Mouse (Mus musculus): Measurements from ENCODE around the gene Exo5. TPM values are rescaled to one million over a fixed set of nuclear protein-coding genes. Genes with fewer than 3 reads are reported as not detected.

Exo5 gene
- polyA plus RNA-seq, 1 experiment = 11.7 TPM

DNA sequence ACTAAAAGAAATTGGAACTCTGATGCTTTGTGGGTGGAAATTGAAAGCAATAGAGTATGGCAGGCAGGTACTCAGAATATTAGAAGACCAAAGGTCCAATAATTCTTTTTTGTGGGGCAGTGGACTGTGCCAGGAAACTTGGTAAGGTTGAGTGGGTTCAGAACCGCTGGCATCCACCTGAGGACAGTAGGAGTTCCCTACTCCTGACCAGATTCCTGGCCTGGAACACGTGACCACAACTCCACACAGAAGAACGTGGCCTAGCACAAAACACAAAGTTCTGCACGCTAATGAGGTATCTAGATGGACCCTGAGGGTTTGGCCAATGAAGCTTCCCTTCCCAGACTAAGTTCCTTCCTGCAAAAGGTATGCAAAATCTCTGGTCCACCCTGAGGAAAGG is 12.0 kb downstream of the Exo5 start:
- Histone ChIP-seq H3K36me3 (ENCODE audit: control insufficient read depth, insufficient read depth, low read length) (no peaks in the 10 kb centered on the region), H3K4me3 (ENCODE audit: control insufficient read depth, insufficient read depth, low read length) (no peak overlapping the region), H3K27ac (ENCODE audit: control insufficient read depth, insufficient read depth, low read length) (no peak overlapping the region), H3K27me3 (ENCODE audit: control insufficient read depth, insufficient read depth, low read length) (no peaks in the 10 kb centered on the region), H3K4me1 (replicated peaks; ENCODE audit: control insufficient read depth, insufficient read depth, low read length) (no peaks in the 10 kb centered on the region)
- DNase-seq = no peak
- WGBS = 79% methylated on average over 4 of the region's 4 CpGs
- TF ChIP-seq POLR2A (IDR thresholded peaks at IDR 0.05; ENCODE audit: control insufficient read depth, extremely low read depth, insufficient read depth, low read length, poor library complexity) (no peak), CTCF (IDR thresholded peaks at IDR 0.05; ENCODE audit: borderline replicate concordance, control insufficient read depth, extremely low read depth, insufficient read depth, low read length, poor library complexity) (no peak)

GRCm38 (mm10) chr4:120911086-120911485 is 13.7 kb downstream of the Exo5 start:
- WGBS = 93% methylated on average over 6 of the region's 6 CpGs
- no peak overlapping the region for H3K4me3 ChIP-seq (ENCODE audit: control insufficient read depth, insufficient read depth, low read length)
- no peaks in the 10 kb centered on the region for H3K27me3 ChIP-seq (ENCODE audit: control insufficient read depth, insufficient read depth, low read length)
- H3K27ac ChIP-seq (ENCODE audit: control insufficient read depth, insufficient read depth, low read length) = no peak overlapping the region
- no peak for TF ChIP-seq POLR2A (IDR thresholded peaks at IDR 0.05; ENCODE audit: control insufficient read depth, extremely low read depth, insufficient read depth, low read length, poor library complexity)
- TF ChIP-seq CTCF (IDR thresholded peaks at IDR 0.05; ENCODE audit: borderline replicate concordance, control insufficient read depth, extremely low read depth, insufficient read depth, low read length, poor library complexity) = no peak
- no peaks in the 10 kb centered on the region for H3K36me3 ChIP-seq (ENCODE audit: control insufficient read depth, insufficient read depth, low read length)
- no peak for DNase-seq
- no peaks in the 10 kb centered on the region for H3K4me1 ChIP-seq (replicated peaks; ENCODE audit: control insufficient read depth, insufficient read depth, low read length)

- no peak for TF ChIP-seq CTCF (IDR thresholded peaks at IDR 0.05; ENCODE audit: borderline replicate concordance, control insufficient read depth, extremely low read depth, insufficient read depth, low read length, poor library complexity)
- Histone ChIP-seq H3K36me3 (ENCODE audit: control insufficient read depth, insufficient read depth, low read length) (no peaks in the 10 kb centered on the region), H3K27ac (ENCODE audit: control insufficient read depth, insufficient read depth, low read length) (no peak overlapping the region), H3K4me1 (replicated peaks; ENCODE audit: control insufficient read depth, insufficient read depth, low read length) (no peaks in the 10 kb centered on the region), H3K4me3 (ENCODE audit: control insufficient read depth, insufficient read depth, low read length) (no peak overlapping the region), H3K27me3 (ENCODE audit: control insufficient read depth, insufficient read depth, low read length) (no peaks in the 10 kb centered on the region)
- 32% methylated on average over 15 of the region's 15 CpGs for WGBS
- peak; percentile 52 for DNase-seq
These were observed 15.2 kb downstream of the Exo5 start for GRCm38 (mm10) chr4:120909558-120910150.

DNA sequence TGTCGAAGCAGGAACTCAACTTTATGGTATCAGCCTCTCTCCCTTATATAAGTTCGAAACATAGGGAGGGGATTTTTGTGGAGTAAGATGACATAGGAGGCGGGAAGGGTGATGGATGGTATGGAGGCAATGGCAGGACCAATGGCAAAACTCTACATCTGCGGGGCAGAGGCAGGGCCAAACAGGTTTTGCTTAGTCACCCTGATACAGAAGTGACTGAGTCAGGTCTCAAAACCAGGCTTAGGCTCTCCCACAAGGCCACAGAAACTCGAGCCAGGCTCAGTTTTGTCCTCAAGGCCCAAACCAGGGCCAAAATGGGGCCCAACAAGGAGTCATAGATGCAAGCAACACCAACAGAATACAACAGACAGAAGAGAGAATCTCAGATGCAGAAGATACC is 19.2 kb downstream of the Exo5 start:
- Histone ChIP-seq H3K36me3 (ENCODE audit: control insufficient read depth, insufficient read depth, low read length) (no peaks in the 10 kb centered on the region), H3K4me3 (ENCODE audit: control insufficient read depth, insufficient read depth, low read length) (no peak overlapping the region), H3K27ac (ENCODE audit: control insufficient read depth, insufficient read depth, low read length) (no peak overlapping the region), H3K4me1 (replicated peaks; ENCODE audit: control insufficient read depth, insufficient read depth, low read length) (no peaks in the 10 kb centered on the region), H3K27me3 (ENCODE audit: control insufficient read depth, insufficient read depth, low read length) (no peaks in the 10 kb centered on the region)
- DNase-seq = no peak
- WGBS = 68% methylated on average over 5 of the region's 5 CpGs
- no peak for TF ChIP-seq CTCF (IDR thresholded peaks at IDR 0.05; ENCODE audit: borderline replicate concordance, control insufficient read depth, extremely low read depth, insufficient read depth, low read length, poor library complexity)
- no peak for TF ChIP-seq POLR2A (IDR thresholded peaks at IDR 0.05; ENCODE audit: control insufficient read depth, extremely low read depth, insufficient read depth, low read length, poor library complexity)

DNA sequence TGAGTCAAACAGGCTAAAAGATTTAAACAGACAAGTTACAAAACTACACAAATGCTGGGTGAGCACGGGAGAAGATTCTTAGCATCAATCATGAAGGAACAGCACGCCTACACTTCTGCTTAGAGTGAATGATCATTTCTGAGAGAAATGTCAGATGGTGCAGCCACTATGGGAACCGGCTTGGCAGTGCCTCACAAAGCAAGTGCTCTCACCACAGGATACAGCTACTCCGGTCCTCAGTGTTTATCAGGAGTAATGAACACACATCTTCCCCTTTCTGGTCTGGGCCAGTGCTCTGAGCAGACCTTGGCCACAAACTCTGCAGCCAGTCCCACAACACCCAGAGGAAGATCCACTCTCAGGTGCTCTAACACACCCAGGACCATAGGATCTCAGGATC is 20.3 kb downstream of the Exo5 start:
- Histone ChIP-seq H3K4me1 (replicated peaks; ENCODE audit: control insufficient read depth, insufficient read depth, low read length) (no peaks in the 10 kb centered on the region), H3K27me3 (ENCODE audit: control insufficient read depth, insufficient read depth, low read length) (no peaks in the 10 kb centered on the region), H3K4me3 (ENCODE audit: control insufficient read depth, insufficient read depth, low read length) (no peak overlapping the region), H3K36me3 (ENCODE audit: control insufficient read depth, insufficient read depth, low read length) (no peaks in the 10 kb centered on the region), H3K27ac (ENCODE audit: control insufficient read depth, insufficient read depth, low read length) (no peak overlapping the region)
- no peak for TF ChIP-seq POLR2A (IDR thresholded peaks at IDR 0.05; ENCODE audit: control insufficient read depth, extremely low read depth, insufficient read depth, low read length, poor library complexity)
- WGBS = 19% methylated on average over 4 of the region's 4 CpGs
- DNase-seq = no peak

- no peaks in the 10 kb centered on the region for H3K4me1 ChIP-seq (replicated peaks; ENCODE audit: control insufficient read depth, insufficient read depth, low read length)
- 87% methylated on average over 7 of the region's 7 CpGs for WGBS
- TF ChIP-seq POLR2A (IDR thresholded peaks at IDR 0.05; ENCODE audit: control insufficient read depth, extremely low read depth, insufficient read depth, low read length, poor library complexity) (no peak), CTCF (IDR thresholded peaks at IDR 0.05; ENCODE audit: borderline replicate concordance, control insufficient read depth, extremely low read depth, insufficient read depth, low read length, poor library complexity) (no peak)
These were observed 28.8 kb downstream of the Exo5 start for GRCm38 (mm10) chr4:120895810-120896584.

More at GRCm38 (mm10) chr4:120895810-120896584, 28.8 kb downstream of the Exo5 start:
- H3K27ac ChIP-seq (ENCODE audit: control insufficient read depth, insufficient read depth, low read length) = no peak overlapping the region
- H3K36me3 ChIP-seq (ENCODE audit: control insufficient read depth, insufficient read depth, low read length) = no peaks in the 10 kb centered on the region
- H3K27me3 ChIP-seq (ENCODE audit: control insufficient read depth, insufficient read depth, low read length) = no peaks in the 10 kb centered on the region
- no peak for DNase-seq
- H3K4me3 ChIP-seq (ENCODE audit: control insufficient read depth, insufficient read depth, low read length) = no peak overlapping the region

Data from thymus, adult 2 months (tissue).